Mouse (Mus musculus): Measurements from ENCODE around the gene Arap1. TPM values are rescaled to one million over a fixed set of nuclear protein-coding genes. Genes with fewer than 3 reads are reported as not detected.
A peak's percentile ranks its signal among the peaks of the same experiment; 100 is the strongest.

Arap1 gene
- polyA plus RNA-seq, 1 experiment from 2014 or later = 32.6 TPM

DNA sequence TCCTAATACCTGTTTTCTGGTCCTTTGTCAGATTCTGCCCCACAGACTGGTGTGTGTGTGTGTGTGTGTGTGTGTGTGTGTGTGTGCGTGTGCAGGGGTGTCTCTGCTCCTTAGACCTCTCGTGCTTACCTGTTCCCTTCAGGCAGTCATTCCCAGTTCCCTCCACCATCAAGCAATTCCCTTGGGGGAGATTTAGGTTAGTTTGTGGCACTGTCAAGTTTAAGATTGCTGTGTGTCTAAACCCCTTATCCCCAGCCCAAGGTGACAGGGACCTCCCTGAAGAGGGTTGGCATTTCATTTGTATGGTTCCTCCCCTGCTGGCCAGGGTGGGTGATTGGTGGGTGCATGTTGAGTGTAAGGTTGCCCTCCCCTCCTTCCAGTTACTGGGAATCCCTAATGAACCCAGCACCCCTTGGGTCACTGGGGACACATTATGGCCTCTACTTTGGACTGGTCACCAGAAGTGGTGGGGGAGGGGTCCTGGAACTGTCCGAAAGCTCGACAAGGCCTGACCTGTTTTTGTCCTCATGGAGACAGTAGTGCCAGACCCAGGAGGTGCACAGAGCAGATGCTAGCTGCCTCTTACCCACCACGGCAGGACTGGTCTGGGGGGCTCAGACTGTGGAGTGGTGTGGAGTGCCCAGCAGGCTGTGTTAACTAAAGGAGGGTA, 31.1 kb downstream of the Arap1 start:
- H3K27me3 ChIP-seq (ENCODE audit: control insufficient read depth, insufficient read depth, low read length) = no peaks in the 10 kb centered on the region
- peak overlapping the region; percentile 71 for H3K4me2 ChIP-seq (ENCODE audit: low read depth, low read length)
- no peaks in the 10 kb centered on the region for H3K9me3 ChIP-seq (replicated peaks; ENCODE audit: control insufficient read depth, low read length)
- peaks cover 27% of the 10 kb centered on the region for H3K4me1 ChIP-seq (ENCODE audit: control insufficient read depth, insufficient read depth, low read length)
- no peaks in the 10 kb centered on the region for H3K36me3 ChIP-seq (ENCODE audit: control insufficient read depth, insufficient read depth)
- H3K4me3 ChIP-seq (ENCODE audit: low read length) = peak overlapping the region; percentile 48
- peak overlapping the region; percentile 77 for H3K9ac ChIP-seq (ENCODE audit: low read length)
- ATAC-seq (replicated peaks; ENCODE audit: extremely low read depth, insufficient read depth, low FRiP score) = no peak
- 53% methylated on average over 5 of the region's 5 CpGs for WGBS
- peak overlapping the region; percentile 37 for H3K27ac ChIP-seq (ENCODE audit: low read length)

- 68% methylated on average over 2 of the region's 2 CpGs for WGBS
- no peaks in the 10 kb centered on the region for H3K27me3 ChIP-seq (ENCODE audit: control insufficient read depth, insufficient read depth, low read length)
- peak overlapping the region; percentile 37; the same call in 1 of the 2 replicates for H3K27ac ChIP-seq (ENCODE audit: low read length)
- H3K4me2 ChIP-seq (ENCODE audit: low read depth, low read length) = peak overlapping the region; percentile 71
- H3K9ac ChIP-seq (ENCODE audit: low read length) = no peak overlapping the region; the same call in none of the 2 replicates
- ATAC-seq (replicated peaks; ENCODE audit: extremely low read depth, insufficient read depth, low FRiP score) = no peak
- H3K9me3 ChIP-seq (replicated peaks; ENCODE audit: control insufficient read depth, low read length) = no peaks in the 10 kb centered on the region
- H3K4me1 ChIP-seq (ENCODE audit: control insufficient read depth, insufficient read depth, low read length) = peaks cover 30% of the 10 kb centered on the region
- no peak overlapping the region for H3K4me3 ChIP-seq (ENCODE audit: low read length)
- H3K36me3 ChIP-seq (ENCODE audit: control insufficient read depth, insufficient read depth) = no peaks in the 10 kb centered on the region
These were observed 31.9 kb downstream of the Arap1 start for GRCm38 (mm10) chr7:101379732-101380131.

DNA sequence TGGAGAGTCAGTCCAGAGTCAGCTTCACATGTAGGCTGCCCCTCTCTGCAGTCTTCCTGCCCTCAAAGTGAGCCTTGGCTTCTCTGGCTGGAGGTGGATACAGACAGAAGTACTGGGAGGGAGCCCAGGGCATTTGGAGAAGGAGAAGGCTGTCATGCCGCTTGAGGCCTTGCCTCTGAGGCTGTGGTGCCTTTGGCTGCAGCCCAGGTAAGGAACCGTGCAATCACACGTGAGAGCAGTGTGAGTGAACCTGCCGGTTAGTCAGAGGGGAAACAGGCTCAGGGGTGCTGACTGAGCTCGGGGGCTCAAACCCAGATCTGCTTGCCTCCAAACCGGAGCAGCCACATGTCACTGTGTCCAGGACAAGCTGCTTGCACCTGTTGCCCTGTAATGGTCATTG, 33.6 kb downstream of the Arap1 start:
- H3K9me3 ChIP-seq (replicated peaks; ENCODE audit: control insufficient read depth, low read length) = no peaks in the 10 kb centered on the region
- H3K36me3 ChIP-seq (ENCODE audit: control insufficient read depth, insufficient read depth) = no peaks in the 10 kb centered on the region
- WGBS = 82% methylated on average over 6 of the region's 6 CpGs
- no peak overlapping the region for H3K4me2 ChIP-seq (ENCODE audit: low read depth, low read length)
- H3K27me3 ChIP-seq (ENCODE audit: control insufficient read depth, insufficient read depth, low read length) = no peaks in the 10 kb centered on the region
- no peak overlapping the region for H3K4me3 ChIP-seq (ENCODE audit: low read length)
- no peak overlapping the region for H3K9ac ChIP-seq (ENCODE audit: low read length)
- H3K27ac ChIP-seq (ENCODE audit: low read length) = no peak overlapping the region
- peaks cover 39% of the 10 kb centered on the region for H3K4me1 ChIP-seq (ENCODE audit: control insufficient read depth, insufficient read depth, low read length)
- ATAC-seq (replicated peaks; ENCODE audit: extremely low read depth, insufficient read depth, low FRiP score) = no peak

DNA sequence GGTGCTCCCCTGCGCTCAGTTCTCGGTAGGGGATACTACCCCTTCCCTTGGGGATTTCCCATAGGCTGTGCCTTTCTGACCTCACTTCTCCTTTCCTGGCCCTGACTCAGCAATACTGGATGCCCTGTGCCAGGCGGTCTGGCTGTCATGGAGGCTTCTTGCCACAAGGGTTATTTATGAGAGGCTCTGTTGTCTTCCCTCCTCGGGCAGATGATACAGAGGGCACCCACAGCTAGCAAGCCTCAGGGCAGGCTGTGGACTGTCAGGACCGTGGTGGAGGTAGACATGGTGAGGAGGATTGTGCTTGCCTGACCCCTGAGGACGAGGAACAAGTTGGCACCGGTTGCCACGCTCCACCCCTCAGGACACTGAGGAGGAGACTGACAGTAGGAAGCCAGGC, 34.5 kb downstream of the Arap1 start:
- no peak for ATAC-seq (replicated peaks; ENCODE audit: extremely low read depth, insufficient read depth, low FRiP score)
- no peak overlapping the region for H3K4me3 ChIP-seq (ENCODE audit: low read length)
- H3K9me3 ChIP-seq (replicated peaks; ENCODE audit: control insufficient read depth, low read length) = no peaks in the 10 kb centered on the region
- no peaks in the 10 kb centered on the region for H3K36me3 ChIP-seq (ENCODE audit: control insufficient read depth, insufficient read depth)
- H3K27ac ChIP-seq (ENCODE audit: low read length) = no peak overlapping the region
- peaks cover 37% of the 10 kb centered on the region for H3K4me1 ChIP-seq (ENCODE audit: control insufficient read depth, insufficient read depth, low read length)
- no peak overlapping the region for H3K9ac ChIP-seq (ENCODE audit: low read length)
- WGBS = 70% methylated on average over 8 of the region's 8 CpGs
- no peak overlapping the region for H3K4me2 ChIP-seq (ENCODE audit: low read depth, low read length)
- no peaks in the 10 kb centered on the region for H3K27me3 ChIP-seq (ENCODE audit: control insufficient read depth, insufficient read depth, low read length)

DNA sequence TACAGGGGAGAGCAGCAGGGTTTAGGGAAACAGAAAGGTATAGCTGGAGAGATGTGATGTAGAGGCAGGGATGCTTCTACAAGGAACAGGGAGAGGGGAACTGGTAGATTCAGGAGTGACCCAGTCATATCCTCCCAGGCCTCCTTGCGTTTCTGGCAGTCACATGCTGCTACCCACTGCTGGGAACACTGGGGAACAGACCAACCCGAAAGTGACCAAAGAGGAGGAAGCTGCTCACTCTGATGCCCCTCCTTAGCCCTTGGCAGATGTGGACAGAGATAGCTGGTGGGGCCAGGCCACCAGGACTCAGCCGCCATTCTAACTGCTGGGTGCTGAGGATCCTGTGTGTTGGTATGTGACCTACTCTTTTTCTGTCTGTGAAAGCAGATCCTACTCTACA, 35.9 kb downstream of the Arap1 start:
- no peak overlapping the region for H3K9ac ChIP-seq (ENCODE audit: low read length)
- H3K4me1 ChIP-seq (ENCODE audit: control insufficient read depth, insufficient read depth, low read length) = peaks cover 28% of the 10 kb centered on the region
- H3K9me3 ChIP-seq (replicated peaks; ENCODE audit: control insufficient read depth, low read length) = no peaks in the 10 kb centered on the region
- H3K27ac ChIP-seq (ENCODE audit: low read length) = no peak overlapping the region
- WGBS = 75% methylated on average over 3 of the region's 3 CpGs
- no peaks in the 10 kb centered on the region for H3K27me3 ChIP-seq (ENCODE audit: control insufficient read depth, insufficient read depth, low read length)
- no peak for ATAC-seq (replicated peaks; ENCODE audit: extremely low read depth, insufficient read depth, low FRiP score)
- no peak overlapping the region for H3K4me2 ChIP-seq (ENCODE audit: low read depth, low read length)
- H3K4me3 ChIP-seq (ENCODE audit: low read length) = no peak overlapping the region
- H3K36me3 ChIP-seq (ENCODE audit: control insufficient read depth, insufficient read depth) = peaks cover 5% of the 10 kb centered on the region

GRCm38 (mm10) chr7:101384931-101385330, 37.1 kb downstream of the Arap1 start:
- peaks cover 18% of the 10 kb centered on the region; the same call in 1 of the 2 replicates for H3K4me1 ChIP-seq (ENCODE audit: control insufficient read depth, insufficient read depth, low read length)
- WGBS = 57% methylated on average over 10 of the region's 10 CpGs
- no peak for ATAC-seq (replicated peaks; ENCODE audit: extremely low read depth, insufficient read depth, low FRiP score)

DNA sequence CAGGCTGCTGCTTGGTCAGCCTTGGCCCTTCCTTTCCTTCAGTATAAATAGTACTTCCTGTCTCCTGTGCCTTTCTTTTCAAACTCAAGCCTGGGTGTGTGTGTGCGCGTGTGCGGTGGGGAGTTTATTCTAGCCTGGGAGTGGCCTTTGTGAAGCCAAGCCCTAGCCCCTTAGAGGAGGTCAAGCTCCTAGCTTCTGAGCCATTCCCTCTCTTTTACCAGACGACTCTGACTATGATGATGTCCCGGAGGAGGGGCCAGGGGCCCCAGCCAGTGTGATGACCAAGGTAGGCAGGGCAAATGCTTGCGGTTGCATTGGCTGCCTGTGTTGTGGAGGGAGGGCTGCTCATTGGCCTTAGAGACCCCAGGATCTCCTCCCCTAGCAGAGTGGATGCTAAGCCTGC, 37.5 kb downstream of the Arap1 start:
- Histone ChIP-seq H3K9ac (ENCODE audit: low read length) (no peak overlapping the region), H3K4me1 (ENCODE audit: control insufficient read depth, insufficient read depth, low read length) (peaks cover 18% of the 10 kb centered on the region; the same call in 1 of the 2 replicates), H3K4me3 (ENCODE audit: low read length) (no peak overlapping the region), H3K27me3 (ENCODE audit: control insufficient read depth, insufficient read depth, low read length) (no peaks in the 10 kb centered on the region), H3K4me2 (ENCODE audit: low read depth, low read length) (peak overlapping the region; percentile 6; the same call in 1 of the 2 replicates), H3K27ac (ENCODE audit: low read length) (no peak overlapping the region; the same call in 1 of the 2 replicates), H3K36me3 (ENCODE audit: control insufficient read depth, insufficient read depth) (peaks cover 5% of the 10 kb centered on the region), H3K9me3 (replicated peaks; ENCODE audit: control insufficient read depth, low read length) (no peaks in the 10 kb centered on the region)
- ATAC-seq (replicated peaks; ENCODE audit: extremely low read depth, insufficient read depth, low FRiP score) = no peak; the same call in 1 of the 2 replicates
- 44% methylated on average over 6 of the region's 6 CpGs for WGBS

More at GRCm38 (mm10) chr7:101384931-101385330, 37.1 kb downstream of the Arap1 start:
- peaks cover 5% of the 10 kb centered on the region for H3K36me3 ChIP-seq (ENCODE audit: control insufficient read depth, insufficient read depth)
- no peak overlapping the region for H3K9ac ChIP-seq (ENCODE audit: low read length)
- 0 out of 2 replicates have a peak overlapping the region, but pooled peaks have one; percentile 13 for H3K4me2 ChIP-seq (ENCODE audit: low read depth, low read length)
- H3K4me3 ChIP-seq (ENCODE audit: low read length) = no peak overlapping the region
- H3K9me3 ChIP-seq (replicated peaks; ENCODE audit: control insufficient read depth, low read length) = no peaks in the 10 kb centered on the region
- H3K27ac ChIP-seq (ENCODE audit: low read length) = peak overlapping the region; percentile 58; the same call in 1 of the 2 replicates
- no peaks in the 10 kb centered on the region for H3K27me3 ChIP-seq (ENCODE audit: control insufficient read depth, insufficient read depth, low read length)

DNA sequence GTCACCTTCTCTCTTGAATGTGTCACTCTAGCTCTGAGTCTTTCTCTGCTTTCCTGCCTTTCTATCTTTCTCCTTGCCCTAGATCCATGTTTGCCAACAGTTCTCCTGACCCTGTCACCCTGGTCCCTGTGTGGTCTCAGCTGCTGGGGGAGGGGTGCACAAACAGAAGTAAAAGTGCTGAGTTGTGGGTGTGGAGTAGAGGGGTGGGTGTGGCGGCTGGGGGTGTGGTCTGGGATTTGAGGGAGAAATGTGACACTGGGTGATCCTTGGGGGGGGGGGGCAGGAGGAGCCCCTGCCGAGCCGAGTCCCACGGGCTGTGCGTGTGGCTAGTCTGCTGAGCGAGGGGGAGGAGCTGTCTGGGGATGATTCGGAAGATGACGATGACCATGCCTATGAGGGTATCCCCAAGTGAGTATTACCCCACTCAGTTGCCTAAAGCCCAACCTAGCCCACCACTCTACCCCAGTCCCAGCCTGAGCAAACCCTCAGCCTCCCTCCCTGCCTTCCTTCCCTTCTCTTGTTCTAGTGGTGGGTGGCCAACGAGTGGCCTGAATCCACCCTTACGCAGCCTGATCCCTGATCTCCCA, 38.1 kb downstream of the Arap1 start:
- no peak for ATAC-seq (replicated peaks; ENCODE audit: extremely low read depth, insufficient read depth, low FRiP score)
- Histone ChIP-seq H3K4me3 (ENCODE audit: low read length) (no peak overlapping the region), H3K27ac (ENCODE audit: low read length) (no peak overlapping the region), H3K4me2 (ENCODE audit: low read depth, low read length) (peak overlapping the region; percentile 6; the same call in 1 of the 2 replicates), H3K36me3 (ENCODE audit: control insufficient read depth, insufficient read depth) (peaks cover 5% of the 10 kb centered on the region), H3K4me1 (ENCODE audit: control insufficient read depth, insufficient read depth, low read length) (peaks cover 23% of the 10 kb centered on the region), H3K9ac (ENCODE audit: low read length) (no peak overlapping the region), H3K9me3 (replicated peaks; ENCODE audit: control insufficient read depth, low read length) (no peaks in the 10 kb centered on the region), H3K27me3 (ENCODE audit: control insufficient read depth, insufficient read depth, low read length) (no peaks in the 10 kb centered on the region)
- WGBS = 57% methylated on average over 8 of the region's 10 CpGs

GRCm38 (mm10) chr7:101389256-101389655, 41.4 kb downstream of the Arap1 start:
- no peak for ATAC-seq (replicated peaks; ENCODE audit: extremely low read depth, insufficient read depth, low FRiP score)

More at GRCm38 (mm10) chr7:101389256-101389655, 41.4 kb downstream of the Arap1 start:
- Histone ChIP-seq H3K4me3 (ENCODE audit: low read length) (no peak overlapping the region), H3K9me3 (replicated peaks; ENCODE audit: control insufficient read depth, low read length) (no peaks in the 10 kb centered on the region), H3K36me3 (ENCODE audit: control insufficient read depth, insufficient read depth) (peaks cover 5% of the 10 kb centered on the region), H3K27ac (ENCODE audit: low read length) (no peak overlapping the region), H3K4me1 (ENCODE audit: control insufficient read depth, insufficient read depth, low read length) (peaks cover 47% of the 10 kb centered on the region), H3K27me3 (ENCODE audit: control insufficient read depth, insufficient read depth, low read length) (no peaks in the 10 kb centered on the region), H3K4me2 (ENCODE audit: low read depth, low read length) (no peak overlapping the region), H3K9ac (ENCODE audit: low read length) (no peak overlapping the region)
- 37% methylated on average over 6 of the region's 6 CpGs for WGBS
